Mouse (Mus musculus) neural tube, embryonic 12.5 days (tissue): ENCODE results near the gene Zfp280b. TPM values are rescaled to one million over a fixed set of nuclear protein-coding genes. Genes with fewer than 3 reads are reported as not detected.
"Not testable (repeated sequence)": the region's sequence is repeated elsewhere in the genome, so short reads cannot be mapped to it uniquely, and the experiment has no call there.

Experiments used
- ATAC-seq: fragments of 200-750 bp; cut with Nextera tagmentation; 2 replicates; pipeline ENCODE4 v1.8.0; 2017; ENCODE audit warnings: low read depth, mild to moderate bottlenecking, moderate TSS enrichment, moderate library complexity; ENCODE audit not compliant: low FRiP score
- H3K27ac ChIP-seq: fragments of 300-500 bp; sonication (generic); 2 replicates; pipeline ENCODE4 v1.5.1; 2016
- H3K27me3 ChIP-seq: fragments of 300-500 bp; sonication (generic); replicated peaks from 2 replicates; pipeline ENCODE4 v1.6.1; 2016; ENCODE audit warnings: mild to moderate bottlenecking
- H3K36me3 ChIP-seq: fragments of 300-500 bp; sonication (generic); 2 replicates; pipeline ENCODE4 v1.6.1; 2016; ENCODE audit warnings: mild to moderate bottlenecking
- H3K4me1 ChIP-seq: fragments of 300-500 bp; sonication (generic); 2 replicates; pipeline ENCODE4 v1.6.1; 2016
- H3K4me2 ChIP-seq: fragments of 300-500 bp; sonication (generic); replicated peaks from 2 replicates; pipeline ENCODE4 v1.6.1; 2016; ENCODE audit warnings: mild to moderate bottlenecking
- H3K4me3 ChIP-seq: fragments of 300-500 bp; sonication (generic); 2 replicates; pipeline ENCODE4 v1.5.1; 2016
- H3K9ac ChIP-seq: fragments of 300-500 bp; sonication (generic); 2 replicates; pipeline ENCODE4 v1.6.1; 2016; ENCODE audit warnings: mild to moderate bottlenecking
- H3K9me3 ChIP-seq: fragments of 300-500 bp; sonication (generic); 2 replicates; pipeline ENCODE4 v1.6.1; 2016; ENCODE audit warnings: mild to moderate bottlenecking
- WGBS: fragments of 180-500 bp; shearing (Covaris S2); methylation state at CpG from one replicate; pipeline ENCODE4 v1.1.7; 2016; 5-methylcytosine and 5-hydroxymethylcytosine counted together
- polyA plus RNA-seq: library from polyadenylated mRNA; unstranded; fragments of >200 nt; fragmentation: Nextera tagmentation; extraction: Ambion mirVana; gene quantifications from 2 replicates; pipeline ENCODE4 v1.2.1, GENCODE M21; 2016

The Zfp280b gene
- polyA plus RNA-seq: 17.6 and 19.5 TPM in 2 replicates

DNA sequence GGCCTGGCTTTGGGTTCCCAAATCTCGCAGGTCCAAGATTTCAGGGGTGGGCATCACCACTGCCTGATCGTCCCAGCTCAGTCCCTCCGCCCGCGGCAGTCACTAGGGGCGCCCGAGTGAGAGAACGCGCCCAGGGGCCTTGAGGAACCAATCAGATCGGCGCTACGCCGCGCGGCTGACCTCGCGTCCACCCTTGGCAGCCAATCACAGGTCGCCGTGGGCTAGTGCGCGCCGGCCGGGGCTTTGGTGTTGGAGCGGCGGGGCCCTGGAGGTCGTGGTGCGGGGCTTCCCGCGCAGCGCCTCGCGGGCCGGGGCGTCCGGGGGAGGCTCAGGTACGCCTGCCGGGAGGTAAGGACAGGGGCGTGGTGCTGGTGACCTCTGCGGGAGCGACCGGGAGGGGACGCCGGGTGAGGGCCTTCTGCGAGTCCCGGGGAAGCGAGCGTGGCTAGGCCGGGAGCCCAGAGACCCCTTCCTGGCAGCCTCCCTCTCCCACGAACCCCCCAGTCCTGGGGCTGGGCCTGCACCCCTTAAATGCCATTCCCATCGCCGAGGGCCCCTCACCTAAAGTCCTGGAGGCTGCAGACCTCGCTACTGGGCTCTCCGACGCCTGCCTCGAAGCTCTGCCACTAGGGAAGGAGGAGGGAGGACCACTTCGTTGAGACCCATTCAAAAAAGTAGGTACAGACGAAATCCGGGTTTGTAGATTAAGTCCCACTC lies at the start of gene Zfp280b:
Gene Zfp280b, plus strand, starts transcription at position 249 of the 717 bp plus-strand sequence.
- H3K9me3 ChIP-seq: no peaks in the 10 kb centered on the region
- no peaks in the 10 kb centered on the region for H3K27me3 ChIP-seq
- peak within 1 kb of the TSS; percentile 62; the same call in 1 of the 2 replicates for H3K27ac ChIP-seq
- WGBS: under 1% methylated on average over 58 of the region's 58 CpGs
- H3K4me1 ChIP-seq: peaks cover 8% of the 10 kb centered on the region; the same call in 1 of the 2 replicates
- H3K4me2 ChIP-seq: peak within 1 kb of the TSS; percentile 89
- peak within 1 kb of the TSS; percentile 84 for H3K9ac ChIP-seq
- H3K36me3 ChIP-seq: peaks cover 14% of the 10 kb centered on the region
- ATAC-seq: peak; percentile 99
- H3K4me3 ChIP-seq: peak within 1 kb of the TSS; percentile 81

DNA sequence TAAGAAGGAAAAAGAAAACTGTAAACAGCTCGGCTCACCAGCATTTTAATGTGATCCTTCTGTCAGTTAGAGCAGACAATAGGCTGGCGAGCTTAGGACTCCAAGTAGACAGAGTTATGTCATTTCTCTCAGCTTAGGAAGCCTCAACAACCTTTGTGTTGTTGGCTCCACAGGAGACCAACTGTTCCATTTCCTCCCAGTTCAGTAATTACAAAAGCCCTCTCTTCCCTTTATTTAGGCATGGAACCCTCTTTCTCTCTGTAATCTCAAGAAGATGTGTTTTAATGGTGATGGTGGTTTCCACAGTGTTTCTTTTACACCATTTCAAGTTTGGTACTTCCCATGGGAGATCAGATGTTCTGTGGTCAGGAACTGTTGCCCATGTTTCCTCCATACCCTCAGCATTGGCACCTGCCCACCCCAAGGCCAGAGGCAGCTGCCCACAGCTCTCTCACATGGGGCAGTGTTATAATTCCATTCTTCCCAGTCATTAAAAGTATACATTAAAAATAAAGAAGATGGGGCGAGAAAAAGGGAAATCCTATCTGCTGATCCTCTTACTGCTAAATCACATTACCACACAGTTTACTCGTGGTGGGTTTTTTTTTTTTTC lies 41.9 kb upstream of the Zfp280b start:
- 80% methylated on average over 4 of the region's 4 CpGs for WGBS

DNA sequence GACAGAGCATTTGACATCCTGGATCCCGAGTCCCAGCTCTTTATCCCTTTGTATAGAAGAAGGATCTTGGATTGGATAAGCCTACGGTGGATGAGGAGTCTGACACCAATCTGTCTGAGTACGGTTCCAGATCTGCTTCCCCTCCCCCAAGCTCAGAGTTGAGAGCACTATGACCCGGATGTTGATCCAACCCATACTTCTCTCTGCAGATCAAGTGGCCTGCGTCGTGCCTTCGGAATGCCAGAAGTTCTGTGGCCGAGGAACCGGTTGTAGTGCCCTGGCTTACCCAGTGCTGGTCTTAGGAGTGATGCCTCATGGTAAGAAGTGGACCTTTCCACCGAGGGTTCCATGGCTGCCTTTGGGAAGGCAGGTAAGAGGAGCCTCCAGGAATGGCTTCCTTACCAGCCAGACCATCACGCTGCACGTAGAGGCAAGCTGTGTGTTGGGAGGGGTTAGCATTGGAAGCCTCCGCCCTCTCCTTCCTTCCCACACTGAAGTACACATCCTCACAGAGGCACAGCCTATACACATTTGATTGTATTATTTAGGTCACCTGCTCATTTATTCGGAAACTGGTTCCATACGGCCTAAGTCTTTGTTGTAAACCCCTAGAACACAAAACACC lies 38.7 kb upstream of the Zfp280b start:
- no peaks in the 10 kb centered on the region for H3K9me3 ChIP-seq
- no peak for ATAC-seq
- no peak overlapping the region for H3K27ac ChIP-seq
- 89% methylated on average over 15 of the region's 15 CpGs for WGBS
- H3K4me3 ChIP-seq: no peak overlapping the region
- H3K4me2 ChIP-seq: no peak overlapping the region
- H3K4me1 ChIP-seq: no peaks in the 10 kb centered on the region
- H3K27me3 ChIP-seq: no peaks in the 10 kb centered on the region
- no peaks in the 10 kb centered on the region for H3K36me3 ChIP-seq
- no peak overlapping the region for H3K9ac ChIP-seq

More for the DNA sequence above, 41.9 kb upstream of the Zfp280b start:
- H3K27me3 ChIP-seq: no peaks in the 10 kb centered on the region
- no peak overlapping the region for H3K4me3 ChIP-seq
- no peaks in the 10 kb centered on the region for H3K4me1 ChIP-seq
- H3K27ac ChIP-seq: no peak overlapping the region
- H3K36me3 ChIP-seq: no peaks in the 10 kb centered on the region
- no peaks in the 10 kb centered on the region for H3K9me3 ChIP-seq
- H3K9ac ChIP-seq: no peak overlapping the region
- H3K4me2 ChIP-seq: no peak overlapping the region
- ATAC-seq: no peak

DNA sequence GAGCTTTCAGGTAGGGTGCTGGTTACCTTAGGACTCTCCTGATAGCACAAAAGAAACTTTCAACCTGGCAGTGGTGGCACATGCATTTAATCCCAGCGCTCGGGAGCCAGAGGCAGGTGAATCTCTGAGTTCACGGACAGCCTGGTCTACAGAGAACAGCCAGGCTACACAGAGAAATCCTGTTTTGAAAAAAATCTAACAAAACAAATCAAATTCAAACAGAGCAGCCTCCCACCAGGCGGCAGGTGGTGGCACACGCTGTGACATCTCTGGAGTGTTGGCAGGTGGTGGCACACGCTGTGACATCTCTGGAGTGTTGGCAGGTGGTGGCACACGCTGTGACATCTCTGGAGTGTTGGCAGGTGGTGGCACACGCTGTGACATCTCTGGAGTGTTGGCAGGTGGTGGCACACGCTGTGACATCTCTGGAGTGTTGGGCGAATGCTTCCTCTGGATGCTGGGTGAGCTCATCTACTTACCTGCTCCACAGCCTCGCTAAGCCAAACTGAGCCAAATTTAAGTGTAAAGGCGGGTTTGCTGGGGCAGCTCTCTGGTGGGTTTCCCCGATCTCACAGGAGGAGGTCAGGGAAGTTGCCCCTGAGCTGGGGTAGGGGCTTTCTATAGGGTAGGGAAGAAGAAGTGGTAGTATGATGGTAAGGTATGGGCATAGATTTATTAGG lies 37.8 kb upstream of the Zfp280b start:
- H3K36me3 ChIP-seq, H3K4me1 ChIP-seq, H3K27ac ChIP-seq, H3K27me3 ChIP-seq, H3K9me3 ChIP-seq, H3K4me2 ChIP-seq, H3K9ac ChIP-seq, ATAC-seq, H3K4me3 ChIP-seq: not testable (repeated sequence)
- 80% methylated on average over 13 of the region's 13 CpGs for WGBS

DNA sequence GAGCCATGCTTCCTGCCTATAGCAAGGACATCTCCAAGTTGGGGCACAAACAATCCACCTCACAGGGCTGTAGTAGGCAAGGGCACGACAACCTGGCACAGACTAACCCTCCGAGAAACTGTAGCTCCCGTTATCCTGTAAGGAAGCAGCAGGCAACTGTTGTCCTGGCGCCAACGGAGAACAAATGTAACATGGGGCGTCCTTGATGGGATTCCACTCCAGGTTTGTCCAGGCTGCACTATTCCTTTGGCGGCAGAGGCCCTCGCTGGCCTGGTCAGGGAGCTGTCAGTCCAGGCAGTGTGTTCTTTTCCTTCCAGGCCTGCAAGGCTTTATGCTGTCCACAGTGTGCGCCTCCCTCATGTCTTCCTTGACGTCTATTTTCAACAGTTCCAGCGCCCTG lies 37.0 kb upstream of the Zfp280b start:
- no peaks in the 10 kb centered on the region for H3K36me3 ChIP-seq
- no peak overlapping the region for H3K4me3 ChIP-seq
- no peaks in the 10 kb centered on the region for H3K4me1 ChIP-seq
- 93% methylated on average over 11 of the region's 11 CpGs for WGBS
- no peak overlapping the region for H3K27ac ChIP-seq
- H3K27me3 ChIP-seq: no peaks in the 10 kb centered on the region
- no peak overlapping the region for H3K4me2 ChIP-seq
- H3K9me3 ChIP-seq: no peaks in the 10 kb centered on the region
- no peak overlapping the region for H3K9ac ChIP-seq
- ATAC-seq: no peak

DNA sequence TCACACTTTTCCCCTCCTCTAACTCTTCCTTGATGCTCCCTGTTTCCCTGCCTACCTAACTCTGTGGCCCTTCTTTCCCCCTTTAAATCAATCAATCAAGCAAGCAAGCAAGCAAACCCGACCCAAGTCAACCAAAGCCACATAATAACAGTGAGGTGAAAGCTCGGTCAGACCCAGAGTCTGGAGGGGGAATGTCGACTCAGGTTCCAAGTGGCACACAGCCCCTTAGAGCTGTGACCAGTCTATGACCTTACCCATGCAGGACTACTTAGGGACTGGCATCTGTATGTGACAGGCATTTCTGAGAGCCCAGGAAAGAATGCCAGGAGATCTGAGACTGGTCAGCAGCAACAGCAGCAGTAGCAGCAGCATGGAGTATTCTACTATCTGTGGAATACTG lies 36.1 kb upstream of the Zfp280b start:
- H3K4me1 ChIP-seq: peaks cover 5% of the 10 kb centered on the region; the same call in 1 of the 2 replicates
- no peak for ATAC-seq
- H3K4me2 ChIP-seq: no peak overlapping the region
- no peaks in the 10 kb centered on the region for H3K9me3 ChIP-seq
- H3K4me3 ChIP-seq: no peak overlapping the region
- H3K9ac ChIP-seq: no peak overlapping the region
- H3K36me3 ChIP-seq: no peaks in the 10 kb centered on the region
- H3K27ac ChIP-seq: no peak overlapping the region
- 55% methylated on average over 3 of the region's 3 CpGs for WGBS
- no peaks in the 10 kb centered on the region for H3K27me3 ChIP-seq

DNA sequence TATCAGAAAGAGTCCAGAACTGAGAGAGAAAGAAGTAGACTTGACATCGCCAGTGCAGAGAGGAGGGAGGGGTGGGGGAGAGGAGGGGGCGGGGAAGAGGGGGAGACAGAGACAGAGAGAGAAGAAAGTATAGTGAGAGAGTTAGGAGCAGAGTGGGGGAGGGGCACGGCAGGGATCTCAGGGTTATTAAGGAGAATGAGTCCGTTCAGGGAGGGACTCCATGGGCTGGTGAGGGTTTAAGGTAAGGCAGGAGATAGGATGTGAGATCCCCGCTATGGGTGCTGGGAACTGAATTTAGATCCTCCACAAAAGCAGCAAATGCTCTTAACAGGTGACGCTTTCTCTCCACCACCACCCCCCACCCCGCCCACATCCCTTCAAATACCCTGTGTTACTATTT lies 31.3 kb upstream of the Zfp280b start:
- ATAC-seq: no peak
- H3K4me2 ChIP-seq: peak overlapping the region; percentile 27; the same call in 1 of the 2 replicates
- no peaks in the 10 kb centered on the region for H3K9me3 ChIP-seq
- no peaks in the 10 kb centered on the region for H3K36me3 ChIP-seq
- H3K4me1 ChIP-seq: peaks cover 14% of the 10 kb centered on the region
- H3K9ac ChIP-seq: no peak overlapping the region
- 22% methylated on average over 7 of the region's 7 CpGs for WGBS
- no peak overlapping the region for H3K27ac ChIP-seq
- H3K27me3 ChIP-seq: no peaks in the 10 kb centered on the region
- H3K4me3 ChIP-seq: no peak overlapping the region

DNA sequence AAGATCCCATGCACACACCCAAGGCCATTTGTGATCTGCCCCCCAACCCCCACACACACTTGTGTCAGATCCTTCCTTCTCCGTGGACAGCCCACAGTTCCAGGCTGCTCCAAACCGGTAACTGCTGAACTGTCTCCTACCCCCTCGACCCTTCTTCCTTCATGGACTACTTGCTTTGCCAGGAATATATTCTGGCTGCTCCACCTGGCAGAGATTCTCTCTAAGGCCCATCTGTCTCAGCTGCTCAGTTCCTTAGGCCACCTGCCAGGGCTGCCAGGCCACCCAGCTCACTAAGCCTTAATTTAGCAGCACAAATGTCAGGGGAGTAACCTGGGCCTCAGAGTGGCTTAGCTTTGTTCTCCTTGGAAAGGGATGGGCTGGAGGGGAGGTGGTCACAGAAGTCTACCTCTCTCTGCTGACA lies 30.3 kb upstream of the Zfp280b start:
- H3K9ac ChIP-seq: no peak overlapping the region
- no peak overlapping the region for H3K4me3 ChIP-seq
- ATAC-seq: no peak
- H3K27me3 ChIP-seq: no peaks in the 10 kb centered on the region
- H3K9me3 ChIP-seq: no peaks in the 10 kb centered on the region
- H3K27ac ChIP-seq: no peak overlapping the region
- no peaks in the 10 kb centered on the region for H3K36me3 ChIP-seq
- H3K4me2 ChIP-seq: no peak overlapping the region
- H3K4me1 ChIP-seq: peaks cover 14% of the 10 kb centered on the region
- WGBS: 29% methylated on average over 3 of the region's 3 CpGs

DNA sequence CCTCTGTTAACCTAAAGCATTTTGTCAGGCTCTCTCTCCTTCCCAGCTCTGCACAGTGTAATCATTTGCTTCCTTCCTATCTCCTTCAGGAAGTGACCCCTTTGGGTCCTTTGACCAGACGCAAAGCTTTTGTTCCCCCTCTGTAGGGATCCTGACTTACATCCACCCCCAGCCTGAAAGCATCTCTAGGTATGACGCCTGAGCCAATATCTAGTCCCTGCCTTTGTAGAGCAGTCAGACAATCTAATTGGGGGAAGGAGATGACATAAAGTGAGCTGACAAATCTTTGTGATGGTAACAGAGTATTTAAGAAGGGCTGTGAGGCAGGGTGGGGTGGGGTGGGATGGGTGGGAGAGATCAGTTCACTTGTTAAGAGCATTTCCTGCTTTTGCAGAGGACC lies 29.8 kb upstream of the Zfp280b start:
- Histone ChIP-seq H3K27ac (no peak overlapping the region), H3K27me3 (no peaks in the 10 kb centered on the region), H3K9ac (no peak overlapping the region), H3K9me3 (no peaks in the 10 kb centered on the region), H3K36me3 (no peaks in the 10 kb centered on the region), H3K4me2 (no peak overlapping the region), H3K4me1 (peaks cover 14% of the 10 kb centered on the region), H3K4me3 (no peak overlapping the region)
- no peak for ATAC-seq
- 23% methylated on average over 2 of the region's 2 CpGs for WGBS

DNA sequence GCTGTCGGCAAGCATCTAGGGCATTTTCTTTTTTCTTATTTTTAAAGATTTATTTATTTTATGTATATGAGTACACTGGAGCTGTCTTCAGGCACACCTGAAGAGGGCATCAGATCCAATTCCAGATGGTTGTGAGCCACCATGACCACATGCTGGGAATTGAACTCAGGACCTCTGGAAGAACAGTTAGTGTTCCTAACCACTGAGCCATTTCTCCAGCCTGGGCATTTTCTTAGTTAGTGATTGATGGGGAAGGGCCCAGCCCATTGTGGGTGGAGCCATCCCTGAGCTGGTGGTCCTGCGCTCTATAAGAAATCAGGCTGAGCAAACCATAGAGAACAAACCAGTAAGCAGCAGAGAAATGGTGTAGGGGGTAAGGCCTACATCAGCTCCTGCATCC lies 29.2 kb upstream of the Zfp280b start:
- 89% methylated on average over 2 of the region's 2 CpGs for WGBS
- Histone ChIP-seq H3K9ac (no peak overlapping the region), H3K36me3 (no peaks in the 10 kb centered on the region), H3K4me3 (no peak overlapping the region), H3K4me2 (no peak overlapping the region), H3K27me3 (no peaks in the 10 kb centered on the region), H3K9me3 (no peaks in the 10 kb centered on the region), H3K4me1 (peaks cover 14% of the 10 kb centered on the region), H3K27ac (no peak overlapping the region)
- ATAC-seq: no peak

DNA sequence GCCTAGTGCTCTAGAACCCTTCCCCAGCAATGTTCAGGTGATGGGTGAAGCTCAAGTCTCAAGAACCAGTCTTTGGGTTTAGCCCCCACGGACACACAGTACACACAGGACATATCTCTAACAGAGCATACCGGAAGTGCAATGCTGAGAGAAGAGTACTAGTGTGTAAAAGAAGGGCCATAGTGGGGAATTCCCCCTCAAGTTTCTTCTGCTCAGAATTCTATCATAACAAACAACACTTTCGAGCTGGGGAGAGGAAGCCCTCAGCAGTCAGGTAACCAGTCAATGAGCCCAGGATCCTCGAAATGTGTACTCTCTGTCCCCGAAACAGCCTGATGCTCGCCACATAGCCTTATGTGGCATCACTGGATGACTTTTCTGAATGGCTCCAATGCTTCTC lies 26.1 kb upstream of the Zfp280b start:
- WGBS: 89% methylated on average over 6 of the region's 6 CpGs
- ATAC-seq: no peak
- H3K27me3 ChIP-seq: no peaks in the 10 kb centered on the region

DNA sequence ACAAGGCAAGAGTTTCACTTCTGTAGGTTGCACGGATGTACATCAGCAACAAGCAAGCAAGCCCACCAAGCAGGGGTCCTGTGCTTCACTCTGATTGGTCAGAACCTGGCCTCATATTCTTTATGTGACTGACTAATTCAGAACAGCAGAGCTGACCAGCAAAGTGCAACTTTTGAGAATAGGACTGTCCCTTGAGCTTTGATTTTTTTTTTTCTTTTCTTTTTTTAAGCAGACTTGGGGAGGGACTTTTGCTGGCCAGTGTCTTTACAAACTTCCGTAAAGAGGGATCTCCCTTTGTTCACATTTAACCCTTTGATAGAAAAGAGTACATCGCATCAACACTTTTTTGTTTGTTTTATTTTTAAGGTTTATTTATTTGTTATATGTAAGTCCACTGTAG lies 22.6 kb upstream of the Zfp280b start:
- Histone ChIP-seq H3K4me2 (no peak overlapping the region), H3K9me3 (no peaks in the 10 kb centered on the region), H3K9ac (no peak overlapping the region), H3K36me3 (no peaks in the 10 kb centered on the region), H3K4me3 (no peak overlapping the region), H3K4me1 (no peaks in the 10 kb centered on the region), H3K27me3 (no peaks in the 10 kb centered on the region), H3K27ac (no peak overlapping the region)
- 82% methylated on average over 3 of the region's 3 CpGs for WGBS
- no peak for ATAC-seq

More for the DNA sequence above, 26.1 kb upstream of the Zfp280b start:
- H3K4me3 ChIP-seq: no peak overlapping the region
- peaks cover 8% of the 10 kb centered on the region for H3K4me1 ChIP-seq
- no peaks in the 10 kb centered on the region for H3K36me3 ChIP-seq
- H3K4me2 ChIP-seq: no peak overlapping the region
- no peaks in the 10 kb centered on the region for H3K9me3 ChIP-seq
- H3K9ac ChIP-seq: no peak overlapping the region
- H3K27ac ChIP-seq: no peak overlapping the region
